Mouse (Mus musculus) testis, adult 2 months (tissue): ENCODE results near the gene Slc35e2.

ENCODE experiments used
- CTCF ChIP-seq: fragments of 200-500 bp; IDR thresholded peaks from 2 replicates; pipeline ENCODE4 v1.5.1; 2012; ENCODE audit warnings: low read depth, mild to moderate bottlenecking, inconsistent platforms, low read length, moderate library complexity; ENCODE audit not compliant: control insufficient read depth, insufficient read depth, insufficient replicate concordance
- POLR2A ChIP-seq: fragments of 200-500 bp; IDR thresholded peaks from 2 replicates; pipeline ENCODE4 v1.6.1; 2012; ENCODE audit warnings: low read depth, mild to moderate bottlenecking, inconsistent platforms, low read length, moderate library complexity; ENCODE audit not compliant: control insufficient read depth

DNA sequence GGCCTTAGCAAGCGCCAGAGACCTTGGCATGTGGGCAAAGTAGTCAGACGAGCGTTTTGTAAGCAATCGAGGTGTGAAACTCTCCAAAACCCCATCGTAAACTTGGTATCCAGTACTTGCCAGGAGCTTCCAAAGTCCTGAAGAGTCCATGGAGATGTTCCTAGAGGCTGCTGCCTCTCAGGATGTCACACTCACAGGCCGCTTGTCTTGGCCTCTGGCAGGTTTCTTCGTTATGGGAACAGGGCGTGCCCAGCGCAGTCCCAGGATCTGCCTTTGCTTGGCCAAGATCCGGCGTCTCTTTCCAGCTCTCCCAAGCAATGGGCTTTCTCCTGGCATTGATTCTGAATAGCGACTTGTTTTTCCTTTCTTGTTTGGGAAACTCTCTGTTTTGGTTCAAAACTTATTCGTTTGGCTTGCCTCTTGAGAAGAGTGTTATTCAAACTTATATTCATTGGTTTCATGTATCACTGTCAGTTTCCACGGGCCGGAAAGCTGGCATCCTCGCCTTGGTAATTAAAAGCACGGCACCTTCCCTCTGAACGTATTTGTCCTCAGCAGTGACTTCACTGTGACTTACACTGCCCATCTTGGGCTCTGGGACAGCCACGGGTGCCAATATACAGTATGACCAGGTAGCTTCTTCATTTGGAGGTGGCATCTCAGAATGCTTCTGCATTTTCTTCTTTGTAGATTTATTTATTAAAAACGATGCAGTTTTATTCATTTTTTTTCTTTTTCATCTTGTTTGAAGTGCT is 36.7 kb upstream of the Slc35e2 start:
- TF ChIP-seq CTCF, result no peak
- TF ChIP-seq POLR2A, result no peak; the same call in 1 of the 2 replicates
